Comparison of ENCODE assay signal across 10 mouse cellular contexts in genomic region chr7:49267621-49268325, GRCm38 (mm10).
DNase-seq lines count a peak whose midpoint lies in the region; ATAC-seq lines count a peak whose summit lies in the region.
"Had no signal": no experiment of that assay in that cellular context is flagged by ENCODE, and none has a peak within 500 bp of the region (broad histone marks: within the 10 kb centered on the region; RNA-seq: fewer than 3 reads in every experiment).

No protein-coding gene starts in this region.

- H3K9me3 ChIP-seq in forebrain, embryonic 15.5 days = no peaks in the 10 kb centered on the region
- no peaks in the 10 kb centered on the region for H3K9me3 ChIP-seq in forebrain, embryonic 10.5 days
- H3K9me3 ChIP-seq in limb, embryonic 15.5 days = no peaks in the 10 kb centered on the region
- H3K9me3 ChIP-seq in limb, embryonic 10.5 days (replicated peaks) = no peaks in the 10 kb centered on the region
- H3K9me3 ChIP-seq in intestine, embryonic 15.5 days = no peaks in the 10 kb centered on the region

- H3K4me2 ChIP-seq in forebrain, embryonic 15.5 days (replicated peaks) = no peak overlapping the region
- H3K4me2 ChIP-seq in limb, embryonic 15.5 days = no peak overlapping the region
- no peak overlapping the region for H3K4me2 ChIP-seq in intestine, embryonic 15.5 days (replicated peaks)

- H3K4me3 ChIP-seq in forebrain, embryonic 15.5 days = no peak overlapping the region
- H3K4me3 ChIP-seq in forebrain, embryonic 10.5 days = no peak overlapping the region
- H3K4me3 ChIP-seq in limb, embryonic 15.5 days = no peak overlapping the region
- no peak overlapping the region for H3K4me3 ChIP-seq in limb, embryonic 10.5 days
- H3K4me3 ChIP-seq in intestine, embryonic 15.5 days (replicated peaks) = no peak overlapping the region

- peaks cover 36% of the 10 kb centered on the region for H3K4me1 ChIP-seq in forebrain, embryonic 15.5 days
- peaks cover 3% of the 10 kb centered on the region for H3K4me1 ChIP-seq in forebrain, embryonic 10.5 days
- peaks cover 18% of the 10 kb centered on the region; the same call in 1 of the 2 replicates for H3K4me1 ChIP-seq in limb, embryonic 15.5 days
- H3K4me1 ChIP-seq in limb, embryonic 10.5 days = peaks cover 5% of the 10 kb centered on the region
- H3K4me1 ChIP-seq in intestine, embryonic 15.5 days (replicated peaks) = no peaks in the 10 kb centered on the region

- no peak for DNase-seq in forebrain, embryonic 10.5 days (ENCODE audit: extremely low spot score, low spot score)
- no peak for DNase-seq in limb, embryonic 10.5 days (ENCODE audit: low spot score)
- DNase-seq in left cerebral cortex, adult 9 months (ENCODE audit: low spot score in 2 of 2) = peak; percentile 65 to 85
- DNase-seq in spleen, adult 12 weeks (ENCODE audit: low spot score) = no peak
- DNase-seq: kidney, adult 2 months; lung, postnatal 14 days had no signal

- H3K27ac ChIP-seq in forebrain, embryonic 15.5 days (replicated peaks) = peak overlapping the region; percentile 89
- H3K27ac ChIP-seq in forebrain, embryonic 10.5 days = no peak overlapping the region
- peak overlapping the region; percentile 38 for H3K27ac ChIP-seq in limb, embryonic 15.5 days
- no peak overlapping the region for H3K27ac ChIP-seq in limb, embryonic 10.5 days
- no peak overlapping the region for H3K27ac ChIP-seq in intestine, embryonic 15.5 days

- H3K9ac ChIP-seq in forebrain, embryonic 15.5 days (replicated peaks) = no peak overlapping the region
- no peak overlapping the region for H3K9ac ChIP-seq in limb, embryonic 15.5 days
- no peak overlapping the region for H3K9ac ChIP-seq in intestine, embryonic 15.5 days

- no peaks in the 10 kb centered on the region for H3K27me3 ChIP-seq in forebrain, embryonic 15.5 days
- H3K27me3 ChIP-seq in forebrain, embryonic 10.5 days (ENCODE audit: poor library complexity, severe bottlenecking) = peaks cover 7% of the 10 kb centered on the region
- H3K27me3 ChIP-seq in limb, embryonic 15.5 days = 0 out of 2 replicates have a peak, but pooled peaks cover 5% of the 10 kb centered on the region
- H3K27me3 ChIP-seq in limb, embryonic 10.5 days (ENCODE audit: low read depth, poor library complexity, severe bottlenecking) = no peaks in the 10 kb centered on the region
- no peaks in the 10 kb centered on the region for H3K27me3 ChIP-seq in intestine, embryonic 15.5 days (replicated peaks)

- 67% methylated on average over 12 of the region's 12 CpGs for WGBS in forebrain, embryonic 15.5 days
- 87% methylated on average over 12 of the region's 12 CpGs for WGBS in forebrain, embryonic 10.5 days
- 66% methylated on average over 12 of the region's 12 CpGs for WGBS in limb, embryonic 15.5 days
- WGBS in limb, embryonic 10.5 days = 86% methylated on average over 12 of the region's 12 CpGs
- 82% methylated on average over 12 of the region's 12 CpGs for WGBS in intestine, embryonic 15.5 days

- H3K36me3 ChIP-seq in forebrain, embryonic 15.5 days = no peaks in the 10 kb centered on the region
- H3K36me3 ChIP-seq in forebrain, embryonic 10.5 days (replicated peaks) = no peaks in the 10 kb centered on the region
- H3K36me3 ChIP-seq in limb, embryonic 15.5 days = no peaks in the 10 kb centered on the region
- no peaks in the 10 kb centered on the region for H3K36me3 ChIP-seq in limb, embryonic 10.5 days
- H3K36me3 ChIP-seq in intestine, embryonic 15.5 days = no peaks in the 10 kb centered on the region

- ATAC-seq in forebrain, embryonic 15.5 days (replicated peaks) = peak; percentile 46
- no peak for ATAC-seq in limb, embryonic 15.5 days (ENCODE audit: insufficient number of reproducible peaks, low FRiP score, low TSS enrichment, low read depth)
- ATAC-seq in intestine, embryonic 15.5 days = no peak
- no peak for ATAC-seq in activated CD4-positive, CD25-positive, alpha-beta regulatory T cell, adult 4 months

Comparison
In these comparisons a context has a peak if more than half of its experiments do, and no peak if none do; other contexts are left out.
1. H3K27ac ChIP-seq: peak in forebrain, embryonic 15.5 days (single experiment) and limb, embryonic 15.5 days (single experiment); none in forebrain, embryonic 10.5 days (single experiment), limb, embryonic 10.5 days (single experiment) and intestine, embryonic 15.5 days (single experiment).
2. DNase-seq: peak in left cerebral cortex, adult 9 months (2 of 2); none in forebrain, embryonic 10.5 days (single experiment), limb, embryonic 10.5 days (single experiment) and spleen, adult 12 weeks (single experiment).